1 mouse cellular context compared by ENCODE assay signal in the genomic region with DNA sequence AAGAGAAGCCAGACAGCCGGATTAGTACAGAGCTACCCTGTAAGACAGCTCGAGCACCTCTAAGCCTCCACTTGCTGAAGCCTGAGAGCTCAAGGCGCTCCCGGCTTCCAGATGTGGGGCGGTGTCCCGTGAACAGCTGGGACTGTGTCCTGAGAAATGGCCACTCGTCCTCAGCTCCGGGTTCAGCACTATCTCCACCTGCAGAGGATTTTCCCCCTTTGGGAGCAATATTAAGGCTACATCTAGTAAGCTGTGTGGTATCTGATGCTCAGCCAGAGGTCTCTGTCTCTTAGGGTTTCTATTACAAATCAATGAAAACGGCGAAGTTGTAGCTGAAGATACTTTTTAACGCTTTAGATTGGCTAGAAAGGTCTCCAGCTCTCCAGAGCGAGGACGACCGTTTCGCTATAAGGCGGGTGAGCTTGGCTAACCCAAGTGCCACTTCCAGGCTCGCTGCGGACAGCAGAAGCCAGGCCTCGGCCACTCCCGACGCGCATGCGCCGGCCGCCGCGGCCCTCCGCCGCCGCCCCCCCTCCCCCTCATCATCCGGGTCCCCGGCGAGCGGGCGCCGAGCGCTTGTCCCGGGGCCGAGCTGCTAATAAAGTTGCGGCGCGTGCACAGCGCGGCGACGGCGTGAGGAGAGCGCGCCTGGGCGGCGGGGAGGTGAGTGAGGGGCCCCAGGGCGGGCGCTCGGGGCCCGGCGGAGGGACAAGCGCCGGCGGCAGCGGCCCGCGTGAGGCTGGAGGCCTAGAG.
TF ChIP-seq lines count a peak whose summit lies in the region.

A gene (plus strand): TSS at position 542 of the 753 bp plus-strand sequence.

TF ChIP-seq in CH12.LX, 34 proteins besides CTCF, POLR2A, EP300 and RAD21 (continued from another document):
- TF ChIP-seq MYC (IDR thresholded peaks at IDR 0.05; ENCODE audit: low read depth, low read length) (no peak), NELFE (IDR thresholded peaks at IDR 0.05; ENCODE audit: low read depth, low read length) (peak; percentile 86), RCOR1 (conservative IDR thresholded peaks at IDR 0.05; ENCODE audit: low read depth, low read length) (0 out of 2 replicates have a peak, but pooled peaks have one; percentile 16), NRF1 (IDR thresholded peaks at IDR 0.05; ENCODE audit: low read depth, low read length) (peak; percentile 94)
TF ChIP-seq in CH12.LX: peak in this region for 11.
